Mouse (Mus musculus) spleen, postnatal 14 days (tissue): ENCODE results near the gene Gm21083.
"Not testable (repeated sequence)": the region's sequence is repeated elsewhere in the genome, so short reads cannot be mapped to it uniquely, and the experiment has no call there.

ENCODE experiments used
- DNase-seq, 2 experiments: peaks; one replicate each; pipeline ENCODE4 v3.0.0; 2021 to 2022; ENCODE audit warnings: low spot score in 2 of 2

The Gm21083 gene

GRCm38 (mm10) chr5:15628136-15628535 lies 51.0 kb downstream of the Gm21083 start:
- not testable (repeated sequence) for DNase-seq

- DNase-seq, result not testable (repeated sequence)
Measured at GRCm38 (mm10) chr5:15630068-15630467, 52.9 kb downstream of the Gm21083 start.
